Mouse (Mus musculus) urinary bladder, postnatal 10 days (tissue): ENCODE measurements around the gene Tubb4b.

Experiments
- DNase-seq: peaks from one replicate; pipeline ENCODE4 v3.0.0; 2022; ENCODE audit warnings: low spot score

The Tubb4b gene

GRCm38 (mm10) chr2:25185625-25186574 lies 38.6 kb downstream of the Tubb4b start:
- DNase-seq, result no peak

- no peak for DNase-seq
Measured at GRCm38 (mm10) chr2:25184496-25184895, 40.0 kb downstream of the Tubb4b start.

GRCm38 (mm10) chr2:25183336-25183735 lies 41.2 kb downstream of the Tubb4b start:
- DNase-seq, result no peak

- DNase-seq, result no peak
Measured at GRCm38 (mm10) chr2:25182664-25183063, 41.8 kb downstream of the Tubb4b start.

- no peak for DNase-seq
Measured at GRCm38 (mm10) chr2:25181891-25182397, 42.6 kb downstream of the Tubb4b start.

GRCm38 (mm10) chr2:25180973-25181890 lies 43.3 kb downstream of the Tubb4b start:
- no peak for DNase-seq

GRCm38 (mm10) chr2:25180478-25180903 lies 44.0 kb downstream of the Tubb4b start, which contains the start of gene Nrarp:
TSS of gene Nrarp (plus strand) at chr2:25180758.
- peak; percentile 77 for DNase-seq

GRCm38 (mm10) chr2:25179566-25180217 lies 44.8 kb downstream of the Tubb4b start:
- DNase-seq, result no peak

- no peak for DNase-seq
Measured at GRCm38 (mm10) chr2:25178285-25178972, 46.1 kb downstream of the Tubb4b start.

GRCm38 (mm10) chr2:25177685-25178084 lies 46.8 kb downstream of the Tubb4b start:
- DNase-seq, result no peak

GRCm38 (mm10) chr2:25177076-25177475 lies 47.4 kb downstream of the Tubb4b start:
- no peak for DNase-seq

GRCm38 (mm10) chr2:25176573-25176972 lies 47.9 kb downstream of the Tubb4b start:
- DNase-seq, result no peak

GRCm38 (mm10) chr2:25175690-25176078 lies 48.8 kb downstream of the Tubb4b start:
- DNase-seq, result no peak

- DNase-seq, result no peak
Measured at GRCm38 (mm10) chr2:25174866-25175689, 49.4 kb downstream of the Tubb4b start.

GRCm38 (mm10) chr2:25173821-25174220 lies 50.7 kb downstream of the Tubb4b start:
- no peak for DNase-seq

GRCm38 (mm10) chr2:25172629-25173028 lies 51.9 kb downstream of the Tubb4b start:
- DNase-seq, result no peak
